Mouse (Mus musculus): ENCODE measurements at regions not wholly inside any gene's neighbourhood (a gene's known extent, or its start where the extent isn't known, plus 50 kb on each side); places are given as distances from the start of the nearest gene placed in this dataset.

DNA sequence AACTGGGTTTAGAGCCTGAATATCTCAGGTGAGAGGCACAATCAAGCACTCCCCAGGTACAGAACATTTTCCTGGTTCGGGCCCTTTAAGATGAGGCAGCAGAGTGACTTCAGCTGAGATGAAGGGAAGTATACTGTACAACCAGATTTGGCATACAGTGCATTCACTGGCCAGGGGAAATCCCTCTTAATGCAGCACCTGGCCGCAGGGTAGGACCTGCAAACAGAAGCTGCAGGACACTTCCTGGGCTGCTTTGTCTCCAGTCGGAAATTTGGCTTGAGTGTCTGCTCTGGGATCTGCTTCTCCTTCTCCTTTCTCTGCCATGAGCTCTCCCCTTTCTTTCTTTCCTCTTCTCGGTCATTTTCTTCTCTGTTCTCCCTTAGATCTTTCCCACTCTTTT, 210.9 kb downstream of the Papss1 start:
- H3K36me3 ChIP-seq (ENCODE audit: control insufficient read depth, insufficient read depth): no peaks in the 10 kb centered on the region
- no peak overlapping the region for H3K4me2 ChIP-seq (ENCODE audit: low read depth)
- no peak for TF ChIP-seq SRF (IDR thresholded peaks at IDR 0.05; ENCODE audit: control insufficient read depth, insufficient read length, low read depth)
- no peak overlapping the region for H3ac ChIP-seq (ENCODE audit: control insufficient read depth, insufficient read length)
- H3K27me3 ChIP-seq (ENCODE audit: control insufficient read depth, insufficient read depth, insufficient read length): no peaks in the 10 kb centered on the region
- no peak overlapping the region for H3K4me3 ChIP-seq
- H3K79me2 ChIP-seq (ENCODE audit: control insufficient read depth, insufficient read depth): no peaks in the 10 kb centered on the region

DNA sequence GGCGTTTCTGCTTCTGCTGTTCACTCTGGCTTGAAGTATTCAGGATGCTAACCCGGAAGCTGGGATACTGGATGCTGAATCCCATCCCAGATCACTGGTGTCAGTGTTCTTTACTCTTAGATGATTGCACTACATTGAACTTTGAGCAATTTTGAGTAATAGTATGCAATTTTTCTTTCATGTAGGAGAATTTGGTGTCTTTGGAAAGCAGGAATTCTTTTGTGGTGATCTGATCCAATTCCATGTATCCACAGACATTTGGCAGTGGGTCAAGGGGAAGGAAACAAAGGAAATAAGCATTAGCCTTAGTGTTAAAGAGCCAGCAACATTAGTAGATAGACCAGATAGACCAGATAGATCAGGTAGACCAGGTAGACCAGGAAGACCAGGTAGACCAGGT, 212.1 kb downstream of the Papss1 start:
- no peak overlapping the region for H3ac ChIP-seq (ENCODE audit: control insufficient read depth, insufficient read length)

DNA sequence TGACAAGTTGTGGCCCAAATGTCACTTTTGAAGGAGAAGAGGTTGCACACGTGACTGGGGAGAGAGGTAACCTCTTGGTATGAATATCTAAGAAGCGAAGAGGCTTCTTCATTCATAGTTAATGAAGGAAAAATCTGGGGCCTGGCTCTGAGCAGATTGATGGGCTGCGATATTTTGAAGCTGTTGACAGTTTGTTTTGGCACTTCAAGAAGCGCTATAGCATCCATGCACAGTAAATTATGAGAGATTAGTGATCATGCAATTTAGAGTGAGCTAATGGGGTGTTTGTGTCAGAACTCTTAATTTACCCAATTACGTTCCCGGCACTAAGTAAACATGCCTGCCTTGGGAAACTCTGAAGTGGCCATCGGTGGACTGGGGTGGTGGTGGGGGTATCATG, 215.2 kb downstream of the Papss1 start:
- Histone ChIP-seq H3K4me2 (ENCODE audit: low read depth) (no peak overlapping the region), H3ac (ENCODE audit: control insufficient read depth, insufficient read length) (no peak overlapping the region), H3K79me2 (ENCODE audit: control insufficient read depth, insufficient read depth) (no peaks in the 10 kb centered on the region), H3K27me3 (ENCODE audit: control insufficient read depth, insufficient read depth, insufficient read length) (no peaks in the 10 kb centered on the region), H3K4me3 (no peak overlapping the region), H3K36me3 (ENCODE audit: control insufficient read depth, insufficient read depth) (no peaks in the 10 kb centered on the region)
- no peak for TF ChIP-seq MYOG (IDR thresholded peaks at IDR 0.05; ENCODE audit: control insufficient read depth in 1 of 3, insufficient read depth in 1 of 3, insufficient read length in 2 of 3, low read depth in 2 of 3)
- no peak for TF ChIP-seq E2F4 (IDR thresholded peaks at IDR 0.05; ENCODE audit: insufficient read depth)
- TF ChIP-seq POLR2AphosphoS2 (IDR thresholded peaks at IDR 0.05; ENCODE audit: insufficient read length, low read depth): no peak
- no peak for TF ChIP-seq USF1 (IDR thresholded peaks at IDR 0.05; ENCODE audit: low read depth)
- no peak for TF ChIP-seq TCF12 (IDR thresholded peaks at IDR 0.05; ENCODE audit: insufficient read depth, poor library complexity, severe bottlenecking)
- TF ChIP-seq REST (IDR thresholded peaks at IDR 0.05; ENCODE audit: insufficient read depth, insufficient read length): no peak
- TF ChIP-seq MYOD1 (IDR thresholded peaks at IDR 0.05; ENCODE audit: control insufficient read depth in 1 of 3, insufficient read length in 2 of 3, low read depth in 2 of 3): no peak
- no peak for TF ChIP-seq MAX (IDR thresholded peaks at IDR 0.05; ENCODE audit: low read depth)
- no peak for TF ChIP-seq TCF3 (IDR thresholded peaks at IDR 0.05; ENCODE audit: insufficient read length, low read depth)
- TF ChIP-seq SRF (IDR thresholded peaks at IDR 0.05; ENCODE audit: control insufficient read depth, insufficient read length, low read depth): no peak
- no peak for TF ChIP-seq POLR2A (IDR thresholded peaks at IDR 0.05; ENCODE audit: insufficient read length, low read depth)
- no peak for TF ChIP-seq CEBPB (IDR thresholded peaks at IDR 0.05; ENCODE audit: insufficient read depth, poor library complexity, severe bottlenecking)

More for the DNA sequence above, 212.1 kb downstream of the Papss1 start:
- H3K36me3 ChIP-seq (ENCODE audit: control insufficient read depth, insufficient read depth): no peaks in the 10 kb centered on the region
- no peaks in the 10 kb centered on the region for H3K27me3 ChIP-seq (ENCODE audit: control insufficient read depth, insufficient read depth, insufficient read length)
- H3K4me2 ChIP-seq (ENCODE audit: low read depth): peak overlapping the region; percentile 8
- no peak overlapping the region for H3K4me3 ChIP-seq
- TF ChIP-seq CEBPB (IDR thresholded peaks at IDR 0.05; ENCODE audit: insufficient read depth, poor library complexity, severe bottlenecking) (peak; percentile 70), MYOD1 (IDR thresholded peaks at IDR 0.05; ENCODE audit: control insufficient read depth in 1 of 3, insufficient read length in 2 of 3, low read depth in 2 of 3) (no peak), POLR2AphosphoS2 (IDR thresholded peaks at IDR 0.05; ENCODE audit: insufficient read length, low read depth) (no peak), E2F4 (IDR thresholded peaks at IDR 0.05; ENCODE audit: insufficient read depth) (no peak), TCF12 (IDR thresholded peaks at IDR 0.05; ENCODE audit: insufficient read depth, poor library complexity, severe bottlenecking) (no peak)
- H3K79me2 ChIP-seq (ENCODE audit: control insufficient read depth, insufficient read depth): no peaks in the 10 kb centered on the region

DNA sequence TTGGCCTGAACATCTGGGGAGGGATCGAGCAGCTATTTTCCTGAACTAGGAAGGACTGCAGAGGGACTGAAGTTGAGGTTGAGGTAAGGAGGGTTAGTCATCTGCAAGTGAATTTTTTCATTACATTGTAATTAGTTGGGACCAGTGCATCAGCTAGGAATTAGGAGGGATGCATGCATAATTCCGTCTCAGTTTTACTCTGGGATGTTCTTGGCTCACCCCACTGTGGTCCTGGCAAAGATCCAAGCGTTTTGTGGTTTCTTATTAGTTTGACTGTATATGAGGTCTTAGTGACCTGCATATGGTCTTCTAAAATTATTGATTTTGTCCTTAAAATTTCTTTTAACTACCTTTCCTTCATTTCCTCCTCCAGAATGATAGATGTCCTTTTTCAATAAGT, 221.0 kb downstream of the Papss1 start:
- Histone ChIP-seq H3K4me3 (no peak overlapping the region), H3ac (ENCODE audit: control insufficient read depth, insufficient read length) (no peak overlapping the region), H3K79me2 (ENCODE audit: control insufficient read depth, insufficient read depth) (no peaks in the 10 kb centered on the region), H3K27me3 (ENCODE audit: control insufficient read depth, insufficient read depth, insufficient read length) (no peaks in the 10 kb centered on the region), H3K36me3 (ENCODE audit: control insufficient read depth, insufficient read depth) (no peaks in the 10 kb centered on the region), H3K4me2 (ENCODE audit: low read depth) (peak overlapping the region; percentile 10)
- TF ChIP-seq MYOD1 (IDR thresholded peaks at IDR 0.05; ENCODE audit: control insufficient read depth in 1 of 3, insufficient read length in 2 of 3, low read depth in 2 of 3) (no peak), MAX (IDR thresholded peaks at IDR 0.05; ENCODE audit: low read depth) (no peak), USF1 (IDR thresholded peaks at IDR 0.05; ENCODE audit: low read depth) (no peak), SRF (IDR thresholded peaks at IDR 0.05; ENCODE audit: control insufficient read depth, insufficient read length, low read depth) (no peak), POLR2A (IDR thresholded peaks at IDR 0.05; ENCODE audit: insufficient read length, low read depth) (no peak), POLR2AphosphoS2 (IDR thresholded peaks at IDR 0.05; ENCODE audit: insufficient read length, low read depth) (no peak), E2F4 (IDR thresholded peaks at IDR 0.05; ENCODE audit: insufficient read depth) (no peak), CEBPB (IDR thresholded peaks at IDR 0.05; ENCODE audit: insufficient read depth, poor library complexity, severe bottlenecking) (no peak), MYOG (IDR thresholded peaks at IDR 0.05; ENCODE audit: control insufficient read depth in 1 of 3, insufficient read depth in 1 of 3, insufficient read length in 2 of 3, low read depth in 2 of 3) (no peak), REST (IDR thresholded peaks at IDR 0.05; ENCODE audit: insufficient read depth, insufficient read length) (no peak), TCF12 (IDR thresholded peaks at IDR 0.05; ENCODE audit: insufficient read depth, poor library complexity, severe bottlenecking) (no peak)

DNA sequence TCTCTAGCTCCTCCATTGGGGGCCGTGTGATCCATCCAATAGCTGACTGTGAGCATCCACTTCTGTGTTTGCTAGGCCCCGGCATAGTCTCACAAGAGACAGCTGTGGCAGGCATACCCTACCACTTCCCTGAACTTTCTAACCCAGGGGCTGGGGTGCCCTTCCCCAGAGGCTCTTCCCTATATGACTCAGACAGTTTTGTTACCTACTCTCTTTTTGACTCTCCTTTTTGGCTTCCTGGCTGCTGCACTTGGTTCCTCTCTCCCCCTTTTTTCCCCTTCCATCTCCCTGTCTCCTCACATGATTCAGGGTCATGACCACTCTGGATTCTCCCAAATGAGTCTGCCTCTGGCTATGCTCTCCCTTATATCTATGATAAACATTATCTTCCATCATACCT, 223.8 kb downstream of the Papss1 start:
- Histone ChIP-seq H3K4me2 (ENCODE audit: low read depth) (no peak overlapping the region), H3K27me3 (ENCODE audit: control insufficient read depth, insufficient read depth, insufficient read length) (no peaks in the 10 kb centered on the region), H3ac (ENCODE audit: control insufficient read depth, insufficient read length) (no peak overlapping the region), H3K79me2 (ENCODE audit: control insufficient read depth, insufficient read depth) (no peaks in the 10 kb centered on the region), H3K36me3 (ENCODE audit: control insufficient read depth, insufficient read depth) (no peaks in the 10 kb centered on the region), H3K4me3 (no peak overlapping the region)
- no peak for TF ChIP-seq MAX (IDR thresholded peaks at IDR 0.05; ENCODE audit: low read depth)
- TF ChIP-seq TCF12 (IDR thresholded peaks at IDR 0.05; ENCODE audit: insufficient read depth, poor library complexity, severe bottlenecking): no peak
- no peak for TF ChIP-seq SRF (IDR thresholded peaks at IDR 0.05; ENCODE audit: control insufficient read depth, insufficient read length, low read depth)
- no peak for TF ChIP-seq E2F4 (IDR thresholded peaks at IDR 0.05; ENCODE audit: insufficient read depth)
- no peak for TF ChIP-seq MYOD1 (IDR thresholded peaks at IDR 0.05; ENCODE audit: control insufficient read depth in 1 of 3, insufficient read length in 2 of 3, low read depth in 2 of 3)
- no peak for TF ChIP-seq TCF3 (IDR thresholded peaks at IDR 0.05; ENCODE audit: insufficient read length, low read depth)
- no peak for TF ChIP-seq POLR2A (IDR thresholded peaks at IDR 0.05; ENCODE audit: insufficient read length, low read depth)
